Mouse (Mus musculus): ENCODE results near the gene Dpf3. TPM values are rescaled to one million over a fixed set of nuclear protein-coding genes. Genes with fewer than 3 reads are reported as not detected.

Dpf3 gene
- polyA plus RNA-seq, 1 experiment from 2014 or later: 6.7 TPM

- Histone ChIP-seq H3K4me2 (no peak overlapping the region), H3K9me3 (replicated peaks) (no peaks in the 10 kb centered on the region), H3K4me1 (replicated peaks) (peaks cover 37% of the 10 kb centered on the region), H3K27ac (replicated peaks) (no peak overlapping the region), H3K4me3 (replicated peaks) (no peak overlapping the region), H3K9ac (no peak overlapping the region), H3K27me3 (no peaks in the 10 kb centered on the region), H3K36me3 (replicated peaks) (no peaks in the 10 kb centered on the region)
- 73% methylated on average over 11 of the region's 11 CpGs for WGBS (ENCODE audit: insufficient replicate concordance)
- no peak for ATAC-seq (ENCODE audit: insufficient read depth)
These were observed 176.9 kb downstream of the Dpf3 start for GRCm38 (mm10) chr12:83310567-83310966.

- 67% methylated on average over 11 of the region's 11 CpGs for WGBS (ENCODE audit: insufficient replicate concordance)
- H3K36me3 ChIP-seq (replicated peaks): no peaks in the 10 kb centered on the region
- H3K27ac ChIP-seq (replicated peaks): peak overlapping the region; percentile 74
- ATAC-seq (ENCODE audit: insufficient read depth): peak; percentile 96
- H3K4me2 ChIP-seq: peak overlapping the region; percentile 53
- H3K9ac ChIP-seq: 0 out of 2 replicates have a peak overlapping the region, but pooled peaks have one; percentile 3
- peaks cover 28% of the 10 kb centered on the region for H3K4me1 ChIP-seq (replicated peaks)
- no peaks in the 10 kb centered on the region for H3K27me3 ChIP-seq
- H3K9me3 ChIP-seq (replicated peaks): no peaks in the 10 kb centered on the region
- 0 out of 2 replicates have a peak overlapping the region, but pooled peaks have one; percentile 9 for H3K4me3 ChIP-seq (replicated peaks)
These were observed 178.3 kb downstream of the Dpf3 start for GRCm38 (mm10) chr12:83309031-83309804.

GRCm38 (mm10) chr12:83308627-83309026 is 178.9 kb downstream of the Dpf3 start:
- 0 out of 2 replicates have a peak overlapping the region, but pooled peaks have one; percentile 3 for H3K9ac ChIP-seq

GRCm38 (mm10) chr12:83303221-83303620 is 184.3 kb downstream of the Dpf3 start:
- ATAC-seq (ENCODE audit: insufficient read depth): no peak
- Histone ChIP-seq H3K36me3 (replicated peaks) (no peaks in the 10 kb centered on the region), H3K9ac (no peak overlapping the region), H3K4me1 (replicated peaks) (peaks cover 3% of the 10 kb centered on the region), H3K4me2 (no peak overlapping the region), H3K27ac (replicated peaks) (no peak overlapping the region), H3K4me3 (replicated peaks) (no peak overlapping the region), H3K27me3 (no peaks in the 10 kb centered on the region), H3K9me3 (replicated peaks) (no peaks in the 10 kb centered on the region)
- 66% methylated on average over 6 of the region's 6 CpGs for WGBS (ENCODE audit: insufficient replicate concordance)

More at GRCm38 (mm10) chr12:83308627-83309026, 178.9 kb downstream of the Dpf3 start:
- Histone ChIP-seq H3K4me1 (replicated peaks) (peaks cover 26% of the 10 kb centered on the region), H3K9me3 (replicated peaks) (no peaks in the 10 kb centered on the region), H3K4me3 (replicated peaks) (0 out of 2 replicates have a peak overlapping the region, but pooled peaks have one; percentile 9), H3K36me3 (replicated peaks) (no peaks in the 10 kb centered on the region), H3K27me3 (no peaks in the 10 kb centered on the region), H3K27ac (replicated peaks) (peak overlapping the region; percentile 74), H3K4me2 (peak overlapping the region; percentile 53)
- peak; percentile 83 for ATAC-seq (ENCODE audit: insufficient read depth)
- whole genome bisulfite sequencing (ENCODE audit: insufficient replicate concordance): 51% methylated on average over 4 of the region's 4 CpGs

- Histone ChIP-seq H3K4me2 (no peak overlapping the region), H3K9me3 (replicated peaks) (no peaks in the 10 kb centered on the region), H3K4me1 (replicated peaks) (no peaks in the 10 kb centered on the region), H3K36me3 (replicated peaks) (no peaks in the 10 kb centered on the region), H3K9ac (no peak overlapping the region), H3K27ac (replicated peaks) (no peak overlapping the region), H3K27me3 (no peaks in the 10 kb centered on the region), H3K4me3 (replicated peaks) (no peak overlapping the region)
- 53% methylated on average over 18 of the region's 18 CpGs for WGBS (ENCODE audit: insufficient replicate concordance)
- no peak for ATAC-seq (ENCODE audit: insufficient read depth)
These were observed 185.0 kb downstream of the Dpf3 start for GRCm38 (mm10) chr12:83302320-83303153.

- no peaks in the 10 kb centered on the region for H3K9me3 ChIP-seq (replicated peaks)
- no peaks in the 10 kb centered on the region for H3K4me1 ChIP-seq (replicated peaks)
- H3K36me3 ChIP-seq (replicated peaks): no peaks in the 10 kb centered on the region
- H3K4me3 ChIP-seq (replicated peaks): no peak overlapping the region
- no peak overlapping the region for H3K9ac ChIP-seq
- no peak overlapping the region for H3K4me2 ChIP-seq
- WGBS (ENCODE audit: insufficient replicate concordance): 75% methylated on average over 18 of the region's 18 CpGs
- H3K27me3 ChIP-seq: no peaks in the 10 kb centered on the region
- ATAC-seq (ENCODE audit: insufficient read depth): no peak
- no peak overlapping the region for H3K27ac ChIP-seq (replicated peaks)
These were observed 185.7 kb downstream of the Dpf3 start for GRCm38 (mm10) chr12:83301616-83302319.

- ATAC-seq (ENCODE audit: insufficient read depth): no peak
- Histone ChIP-seq H3K9ac (no peak overlapping the region), H3K27me3 (no peaks in the 10 kb centered on the region), H3K27ac (replicated peaks) (no peak overlapping the region), H3K4me1 (replicated peaks) (no peaks in the 10 kb centered on the region), H3K4me2 (no peak overlapping the region), H3K36me3 (replicated peaks) (no peaks in the 10 kb centered on the region), H3K9me3 (replicated peaks) (no peaks in the 10 kb centered on the region), H3K4me3 (replicated peaks) (no peak overlapping the region)
- WGBS (ENCODE audit: insufficient replicate concordance): 30% methylated on average over 5 of the region's 5 CpGs
These were observed 189.2 kb downstream of the Dpf3 start for GRCm38 (mm10) chr12:83298358-83298757.

- no peak overlapping the region for H3K27ac ChIP-seq (replicated peaks)
- ATAC-seq (ENCODE audit: insufficient read depth): no peak
- H3K9me3 ChIP-seq (replicated peaks): no peaks in the 10 kb centered on the region
- no peak overlapping the region for H3K4me3 ChIP-seq (replicated peaks)
- H3K4me1 ChIP-seq (replicated peaks): no peaks in the 10 kb centered on the region
- no peak overlapping the region for H3K9ac ChIP-seq
- H3K27me3 ChIP-seq: no peaks in the 10 kb centered on the region
- 57% methylated on average over 8 of the region's 8 CpGs for WGBS (ENCODE audit: insufficient replicate concordance)
- H3K4me2 ChIP-seq: no peak overlapping the region
- H3K36me3 ChIP-seq (replicated peaks): no peaks in the 10 kb centered on the region
These were observed 192.5 kb downstream of the Dpf3 start for GRCm38 (mm10) chr12:83295031-83295430.

- no peak overlapping the region for H3K27ac ChIP-seq (replicated peaks)
- H3K4me2 ChIP-seq: no peak overlapping the region
- WGBS (ENCODE audit: insufficient replicate concordance): 70% methylated on average over 5 of the region's 5 CpGs
- no peak overlapping the region for H3K4me3 ChIP-seq (replicated peaks)
- no peak for ATAC-seq (ENCODE audit: insufficient read depth)
- H3K27me3 ChIP-seq: no peaks in the 10 kb centered on the region
- no peaks in the 10 kb centered on the region for H3K9me3 ChIP-seq (replicated peaks)
- no peaks in the 10 kb centered on the region for H3K4me1 ChIP-seq (replicated peaks)
- no peaks in the 10 kb centered on the region for H3K36me3 ChIP-seq (replicated peaks)
- no peak overlapping the region for H3K9ac ChIP-seq
These were observed 195.6 kb downstream of the Dpf3 start for GRCm38 (mm10) chr12:83291915-83292314.

- H3K4me1 ChIP-seq (replicated peaks): no peaks in the 10 kb centered on the region
- ATAC-seq (ENCODE audit: insufficient read depth): no peak
- 0 out of 2 replicates have a peak, but pooled peaks cover 3% of the 10 kb centered on the region for H3K36me3 ChIP-seq (replicated peaks)
- H3K9ac ChIP-seq: no peak overlapping the region
- no peak overlapping the region for H3K4me2 ChIP-seq
- no peaks in the 10 kb centered on the region for H3K27me3 ChIP-seq
- H3K9me3 ChIP-seq (replicated peaks): no peaks in the 10 kb centered on the region
- no peak overlapping the region for H3K4me3 ChIP-seq (replicated peaks)
- H3K27ac ChIP-seq (replicated peaks): no peak overlapping the region
- 62% methylated on average over 17 of the region's 17 CpGs for WGBS (ENCODE audit: insufficient replicate concordance)
These were observed 200.7 kb downstream of the Dpf3 start for GRCm38 (mm10) chr12:83286496-83287492.

Data from liver, embryonic 15.5 days (tissue).